Mouse (Mus musculus) lung, embryonic 14.5 days (tissue): ENCODE data around the gene Dgkg. TPM values are rescaled to one million over a fixed set of nuclear protein-coding genes. Genes with fewer than 3 reads are reported as not detected.

ENCODE experiments used
- ATAC-seq: fragments of 200-750 bp; cut with Nextera tagmentation; 2 replicates; pipeline ENCODE4 v1.8.0; 2017; ENCODE audit warnings: mild to moderate bottlenecking, moderate TSS enrichment, moderate library complexity; ENCODE audit not compliant: insufficient read depth
- DNase-seq: peaks from one replicate; pipeline ENCODE4 v3.0.0-alpha.2; 2015
- H3K27ac ChIP-seq: fragments of 300-500 bp; sonication (generic); 2 replicates; pipeline ENCODE4 v1.5.1; 2014; ENCODE audit warnings: low read depth, mild to moderate bottlenecking, moderate library complexity
- H3K27me3 ChIP-seq: fragments of 300-500 bp; sonication (generic); 2 replicates; pipeline ENCODE4 v1.6.1; 2014; ENCODE audit warnings: low read length, control low read depth; ENCODE audit not compliant: insufficient read depth
- H3K36me3 ChIP-seq: fragments of 300-500 bp; sonication (generic); 2 replicates; pipeline ENCODE4 v1.6.1; 2014; ENCODE audit warnings: control low read depth; ENCODE audit not compliant: insufficient read depth
- H3K4me1 ChIP-seq: fragments of 300-500 bp; sonication (generic); 2 replicates; pipeline ENCODE4 v1.6.1; 2014; ENCODE audit warnings: antibody characterized with exemption, control low read depth; ENCODE audit not compliant: insufficient read depth
- H3K4me2 ChIP-seq: fragments of 300-500 bp; sonication (generic); 2 replicates; pipeline ENCODE4 v1.6.1; 2014; ENCODE audit warnings: mild to moderate bottlenecking
- H3K4me3 ChIP-seq: fragments of 300-500 bp; sonication (generic); 2 replicates; pipeline ENCODE4 v1.5.1; 2014; ENCODE audit warnings: low read depth, low read length
- H3K9ac ChIP-seq: fragments of 300-500 bp; sonication (generic); 2 replicates; pipeline ENCODE4 v1.6.1; 2014
- H3K9me3 ChIP-seq: fragments of 300-500 bp; sonication (generic); 2 replicates; pipeline ENCODE4 v1.6.1; 2016; ENCODE audit warnings: low read depth, low read length, control low read depth
- CTCF ChIP-seq: IDR thresholded peaks from 2 replicates; pipeline ENCODE4 v1.5.1; 2016; ENCODE audit warnings: antibody characterized with exemption, low read depth
- WGBS: fragments of 180-500 bp; shearing (Covaris S2); extraction: QIAGEN DNeasy Blood & Tissue Kit; methylation state at CpG from one replicate; pipeline ENCODE4 v1.1.7; 2014; 5-methylcytosine and 5-hydroxymethylcytosine counted together
- polyA plus RNA-seq: library from polyadenylated mRNA; unstranded; fragments of >200 nt; fragmentation: Nextera tagmentation; extraction: Ambion mirVana; gene quantifications from 2 replicates; pipeline ENCODE4 v1.2.1, GENCODE M21; 2014

Gene Dgkg
- polyA plus RNA-seq, 1 experiment from 2014 or later, result 0.49 TPM

- WGBS, result 72% methylated on average over 8 of the region's 8 CpGs
These were observed 13.6 kb downstream of the Dgkg start for GRCm38 (mm10) chr16:22643460-22643859.

GRCm38 (mm10) chr16:22642953-22643352, 14.1 kb downstream of the Dgkg start:
- H3K4me1 ChIP-seq, result no peaks in the 10 kb centered on the region
- H3K9me3 ChIP-seq, result no peaks in the 10 kb centered on the region
- H3K4me3 ChIP-seq, result no peak overlapping the region
- no peak overlapping the region for H3K9ac ChIP-seq
- no peaks in the 10 kb centered on the region for H3K27me3 ChIP-seq
- 81% methylated on average over 6 of the region's 6 CpGs for WGBS
- DNase-seq, result no peak
- no peak overlapping the region for H3K4me2 ChIP-seq
- no peaks in the 10 kb centered on the region for H3K36me3 ChIP-seq
- no peak overlapping the region for H3K27ac ChIP-seq
- no peak for TF ChIP-seq CTCF
- no peak for ATAC-seq

More at GRCm38 (mm10) chr16:22643460-22643859, 13.6 kb downstream of the Dgkg start:
- Histone ChIP-seq H3K36me3 (no peaks in the 10 kb centered on the region), H3K27me3 (no peaks in the 10 kb centered on the region), H3K4me2 (no peak overlapping the region), H3K27ac (no peak overlapping the region), H3K9me3 (no peaks in the 10 kb centered on the region), H3K9ac (no peak overlapping the region), H3K4me1 (no peaks in the 10 kb centered on the region), H3K4me3 (no peak overlapping the region)
- TF ChIP-seq CTCF, result no peak
- ATAC-seq (no peak), DNase-seq (no peak)

- Histone ChIP-seq H3K4me1 (no peaks in the 10 kb centered on the region), H3K9me3 (no peaks in the 10 kb centered on the region), H3K27ac (no peak overlapping the region), H3K4me3 (no peak overlapping the region), H3K9ac (no peak overlapping the region), H3K36me3 (no peaks in the 10 kb centered on the region), H3K27me3 (no peaks in the 10 kb centered on the region), H3K4me2 (no peak overlapping the region)
- TF ChIP-seq CTCF, result no peak
- ATAC-seq (no peak), DNase-seq (no peak)
- 74% methylated on average over 4 of the region's 4 CpGs for WGBS
These were observed 15.0 kb downstream of the Dgkg start for GRCm38 (mm10) chr16:22642054-22642453.

- 26% methylated on average over 9 of the region's 9 CpGs for WGBS
- no peak for ATAC-seq
- no peak overlapping the region for H3K9ac ChIP-seq
These were observed 15.4 kb downstream of the Dgkg start for GRCm38 (mm10) chr16:22641588-22641987.

GRCm38 (mm10) chr16:22637311-22637710, 19.7 kb downstream of the Dgkg start:
- WGBS, result 57% methylated on average over 3 of the region's 3 CpGs
- H3K9ac ChIP-seq, result no peak overlapping the region
- no peaks in the 10 kb centered on the region for H3K9me3 ChIP-seq
- ATAC-seq (no peak), DNase-seq (no peak)
- TF ChIP-seq CTCF, result no peak
- H3K4me1 ChIP-seq, result no peaks in the 10 kb centered on the region
- H3K27me3 ChIP-seq, result no peaks in the 10 kb centered on the region
- H3K27ac ChIP-seq, result no peak overlapping the region
- no peak overlapping the region for H3K4me2 ChIP-seq
- no peak overlapping the region for H3K4me3 ChIP-seq
- no peaks in the 10 kb centered on the region for H3K36me3 ChIP-seq

More at GRCm38 (mm10) chr16:22641588-22641987, 15.4 kb downstream of the Dgkg start:
- no peak for DNase-seq
- no peak for TF ChIP-seq CTCF
- Histone ChIP-seq H3K27ac (no peak overlapping the region), H3K4me3 (no peak overlapping the region), H3K36me3 (no peaks in the 10 kb centered on the region), H3K4me1 (no peaks in the 10 kb centered on the region), H3K27me3 (no peaks in the 10 kb centered on the region), H3K9me3 (no peaks in the 10 kb centered on the region), H3K4me2 (no peak overlapping the region)

GRCm38 (mm10) chr16:22635706-22636105, 21.3 kb downstream of the Dgkg start:
- WGBS, result 48% methylated on average over 8 of the region's 8 CpGs
- Histone ChIP-seq H3K9ac (no peak overlapping the region), H3K27ac (no peak overlapping the region), H3K4me3 (no peak overlapping the region), H3K36me3 (no peaks in the 10 kb centered on the region), H3K4me2 (no peak overlapping the region), H3K4me1 (no peaks in the 10 kb centered on the region), H3K9me3 (no peaks in the 10 kb centered on the region), H3K27me3 (no peaks in the 10 kb centered on the region)
- ATAC-seq (no peak), DNase-seq (peak; percentile 68)
- TF ChIP-seq CTCF, result no peak

- H3K4me2 ChIP-seq, result no peak overlapping the region
- DNase-seq (no peak), ATAC-seq (no peak)
- no peaks in the 10 kb centered on the region for H3K36me3 ChIP-seq
- TF ChIP-seq CTCF, result no peak
- no peaks in the 10 kb centered on the region for H3K9me3 ChIP-seq
- H3K4me1 ChIP-seq, result no peaks in the 10 kb centered on the region
- H3K4me3 ChIP-seq, result no peak overlapping the region
- H3K9ac ChIP-seq, result no peak overlapping the region
- no peaks in the 10 kb centered on the region for H3K27me3 ChIP-seq
- H3K27ac ChIP-seq, result no peak overlapping the region
- WGBS, result 87% methylated on average over 4 of the region's 4 CpGs
These were observed 24.0 kb downstream of the Dgkg start for GRCm38 (mm10) chr16:22633063-22633462.

- H3K4me3 ChIP-seq, result no peak overlapping the region
- no peak overlapping the region for H3K27ac ChIP-seq
- TF ChIP-seq CTCF, result no peak
- no peaks in the 10 kb centered on the region for H3K4me1 ChIP-seq
- H3K36me3 ChIP-seq, result no peaks in the 10 kb centered on the region
- DNase-seq, result no peak
- WGBS, result 70% methylated on average over 4 of the region's 4 CpGs
- H3K27me3 ChIP-seq, result no peaks in the 10 kb centered on the region
- H3K9me3 ChIP-seq, result no peaks in the 10 kb centered on the region
- no peak overlapping the region for H3K9ac ChIP-seq
- H3K4me2 ChIP-seq, result no peak overlapping the region
- no peak for ATAC-seq
These were observed 26.7 kb downstream of the Dgkg start for GRCm38 (mm10) chr16:22630351-22630750.
